Mouse (Mus musculus) kidney, adult 2 months (tissue): ENCODE measurements around the gene Camsap2.

ENCODE experiments used
- CTCF ChIP-seq: fragments of 200-500 bp; conservative IDR thresholded peaks from 2 replicates; pipeline ENCODE4 v1.5.1; 2011; ENCODE audit warnings: low read depth, mild to moderate bottlenecking, control low read depth, low read length, moderate library complexity, mixed read lengths; ENCODE audit not compliant: insufficient read depth, insufficient read length
- POLR2A ChIP-seq: fragments of 200-500 bp; IDR thresholded peaks from one replicate; pipeline ENCODE4 v1.6.1; 2011; ENCODE audit warnings: low read depth, low read length, control low read depth

GRCm38 (mm10) chr1:136329426-136329825, 16.5 kb downstream of the Camsap2 start:
- no peak for TF ChIP-seq CTCF
- TF ChIP-seq POLR2A = no peak
